Mouse (Mus musculus): ENCODE measurements around the gene Lce1c. TPM values are rescaled to one million over a fixed set of nuclear protein-coding genes. Genes with fewer than 3 reads are reported as not detected.

Gene Lce1c
- total RNA-seq, 2 experiments from 2014 or later, result not detected

GRCm38 (mm10) chr3:92715122-92715521 is 36.1 kb downstream of the Lce1c start:
- DNase-seq (ENCODE audit: extremely low spot score in 1 of 2, low spot score in 2 of 2), result no peak
- TF ChIP-seq CTCF (IDR thresholded peaks at IDR 0.05), result no peak
- intact Hi-C loops (cut with DNase I), result no loop called here
- Histone ChIP-seq H3K4me3 (no peak overlapping the region), H3K27ac (no peak overlapping the region)

GRCm38 (mm10) chr3:92720250-92720649 is 41.2 kb downstream of the Lce1c start, which contains the start of gene Lce1f:
Gene Lce1f, minus strand, starts transcription at chr3:92720350.
- Histone ChIP-seq H3K4me3 (no peak within 1 kb of the TSS), H3K27ac (no peak within 1 kb of the TSS)
- TF ChIP-seq CTCF (IDR thresholded peaks at IDR 0.05), result no peak
- intact Hi-C loops (cut with DNase I), result no loop called here
- no peak for DNase-seq (ENCODE audit: extremely low spot score in 1 of 2, low spot score in 2 of 2)

GRCm38 (mm10) chr3:92722631-92723030 is 43.6 kb downstream of the Lce1c start:
- intact Hi-C loops (cut with DNase I), result no loop called here
- TF ChIP-seq CTCF (IDR thresholded peaks at IDR 0.05), result no peak
- H3K27ac ChIP-seq, result no peak overlapping the region
- DNase-seq (ENCODE audit: extremely low spot score in 1 of 2, low spot score in 2 of 2), result no peak
- no peak overlapping the region for H3K4me3 ChIP-seq

Other genes with a start within 250 kb of the Lce1c start
- 1 to 10 TPM in 1 of 2 experiments, under 1 TPM in 1; 0.98 to 3.2 TPM for gene Gm9774, start 249.8 kb upstream of the Lce1c start, total RNA-seq (2021)
- gene Sprr2k, start 246.7 kb upstream of the Lce1c start, total RNA-seq (2021), result not detected
- gene Sprr1b, start 240.5 kb upstream of the Lce1c start, total RNA-seq (2021), result not detected
- not detected for gene Sprr3, start 220.5 kb upstream of the Lce1c start, total RNA-seq (2021)
- not detected for gene Sprr1a, start 193.4 kb upstream of the Lce1c start, total RNA-seq (2021)
- gene Sprr4, start 178.8 kb upstream of the Lce1c start, total RNA-seq (2021), result not detected
- gene 2310046K23Rik, start 144.7 kb upstream of the Lce1c start, total RNA-seq (2021), result not detected
- not detected for gene Ivl, start 105.5 kb upstream of the Lce1c start, total RNA-seq (2021)
- not detected for gene Smcp, start 90.2 kb upstream of the Lce1c start, total RNA-seq (2021)
- not detected for gene 2210017I01Rik, start 71.8 kb upstream of the Lce1c start, total RNA-seq (2021)
- not detected for gene Lce6a, start 57.6 kb upstream of the Lce1c start, total RNA-seq (2021)
- gene Lce1a1, start 30.9 kb upstream of the Lce1c start, total RNA-seq (2021), result not detected
- gene Lce1b, start 22.3 kb upstream of the Lce1c start, total RNA-seq (2021), result not detected
- not detected for gene Lce1a2, start 8.9 kb upstream of the Lce1c start, total RNA-seq (2021)
- not detected for gene Lce1d, start 8.0 kb downstream of the Lce1c start, total RNA-seq (2021)
- not detected for gene Lce1e, start 29.8 kb downstream of the Lce1c start, total RNA-seq (2021)
- not detected for gene Lce1f, start 41.1 kb downstream of the Lce1c start, total RNA-seq (2021)
- not detected for gene Gm38119, start 59.8 kb downstream of the Lce1c start, total RNA-seq (2021)
- gene Lce1g, start 73.1 kb downstream of the Lce1c start, total RNA-seq (2021), result not detected
- gene Lce1h, start 85.8 kb downstream of the Lce1c start, total RNA-seq (2021), result not detected
- gene Lce1i, start 99.7 kb downstream of the Lce1c start, total RNA-seq (2021), result not detected
- not detected for gene Lce1j, start 111.3 kb downstream of the Lce1c start, total RNA-seq (2021)
- not detected for gene Lce1k, start 128.6 kb downstream of the Lce1c start, total RNA-seq (2021)
- not detected for gene Kprp, start 148.0 kb downstream of the Lce1c start, total RNA-seq (2021)
- gene Lce1l, start 172.0 kb downstream of the Lce1c start, total RNA-seq (2021), result not detected
- gene 2310050C09Rik, start 191.0 kb downstream of the Lce1c start, total RNA-seq (2021), result not detected
- not detected for gene Lce3a, start 247.0 kb downstream of the Lce1c start, total RNA-seq (2021)

Measured in left cerebral cortex, adult 2 months (tissue).